Mouse (Mus musculus): ENCODE data around the gene Pnpla7.

DNA sequence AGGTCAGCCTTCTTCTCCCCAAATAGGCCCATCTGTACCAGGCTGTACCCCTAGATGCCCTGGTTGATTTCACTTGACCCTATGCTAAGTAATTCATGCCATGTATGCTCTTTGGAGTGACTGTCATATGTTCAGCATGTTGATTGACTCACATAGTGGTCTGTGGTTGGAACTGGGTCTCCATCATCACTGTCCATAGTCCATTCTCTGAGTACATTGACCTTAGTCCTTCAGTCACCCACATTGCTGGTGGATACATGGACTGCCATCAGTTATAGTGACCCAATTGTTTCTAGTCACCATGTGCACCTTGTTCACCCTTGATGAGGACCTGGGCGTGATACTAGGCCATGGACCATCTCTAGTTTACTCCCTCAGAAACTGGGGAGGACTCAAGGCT, 30.9 kb downstream of the Pnpla7 start:
- no peak for TF ChIP-seq CTCF (IDR thresholded peaks at IDR 0.05; ENCODE audit: low read depth, low read length)
- no peak for TF ChIP-seq GATA1 (IDR thresholded peaks at IDR 0.05; ENCODE audit: borderline replicate concordance, low read length)
- no peak for TF ChIP-seq POLR2AphosphoS5 (IDR thresholded peaks at IDR 0.05; ENCODE audit: insufficient replicate concordance, low read depth, low read length)
- no peak for TF ChIP-seq TAL1 (conservative IDR thresholded peaks at IDR 0.05; ENCODE audit: low read depth, low read length)

All from G1E (cell line).